Mouse (Mus musculus) embryo, embryonic 11.5 days (tissue): ENCODE measurements at regions not wholly inside any gene's neighbourhood (a gene's known extent, or its start where the extent isn't known, plus 50 kb on each side); places are given as distances from the start of the nearest gene placed in this dataset.

ENCODE experiments used
- DNase-seq: peaks from one replicate; pipeline ENCODE4 v3.0.0-alpha.2; 2012; ENCODE audit warnings: low read depth, low spot score

GRCm38 (mm10) chr11:38938124-38938883 lies 1702.5 kb upstream of the Tenm2 start:
- DNase-seq: peak; percentile 7
